Mouse (Mus musculus) hindbrain, embryonic 16.5 days (tissue): ENCODE data around the gene Banf2. TPM values are rescaled to one million over a fixed set of nuclear protein-coding genes. Genes with fewer than 3 reads are reported as not detected.

Experiments
- ATAC-seq: fragments of 200-750 bp; cut with Nextera tagmentation; 2 replicates; pipeline ENCODE4 v1.8.0; 2017; ENCODE audit warnings: moderate TSS enrichment, moderate library complexity
- H3K27ac ChIP-seq: fragments of 300-500 bp; sonication (generic); 2 replicates; pipeline ENCODE4 v1.5.1; 2014; ENCODE audit warnings: low read depth, mild to moderate bottlenecking, control low read depth, low read length, moderate library complexity
- H3K27me3 ChIP-seq: fragments of 300-500 bp; sonication (generic); replicated peaks from 2 replicates; pipeline ENCODE4 v1.6.1; 2014; ENCODE audit warnings: low read length; ENCODE audit not compliant: control insufficient read depth, insufficient read depth
- H3K36me3 ChIP-seq: fragments of 300-500 bp; sonication (generic); 2 replicates; pipeline ENCODE4 v1.6.1; 2014; ENCODE audit warnings: mild to moderate bottlenecking, low read length, moderate library complexity, mixed read lengths; ENCODE audit not compliant: control insufficient read depth, insufficient read depth
- H3K4me1 ChIP-seq: fragments of 300-500 bp; sonication (generic); 2 replicates; pipeline ENCODE4 v1.6.1; 2014; ENCODE audit warnings: low read depth, low read length; ENCODE audit not compliant: control insufficient read depth, insufficient read depth
- H3K4me2 ChIP-seq: fragments of 300-500 bp; sonication (generic); 2 replicates; pipeline ENCODE4 v1.6.1; 2014; ENCODE audit warnings: mild to moderate bottlenecking, low read length, control low read depth, moderate library complexity
- H3K4me3 ChIP-seq: fragments of 300-500 bp; sonication (generic); 2 replicates; pipeline ENCODE4 v1.5.1; 2014; ENCODE audit warnings: mild to moderate bottlenecking, low read length, control low read depth, moderate library complexity
- H3K9ac ChIP-seq: fragments of 300-500 bp; sonication (generic); 2 replicates; pipeline ENCODE4 v1.6.1; 2014; ENCODE audit warnings: low read depth, mild to moderate bottlenecking, control low read depth, low read length, moderate library complexity
- H3K9me3 ChIP-seq: fragments of 300-500 bp; sonication (generic); 2 replicates; pipeline ENCODE4 v1.6.1; 2014; ENCODE audit warnings: mild to moderate bottlenecking, low read length, moderate library complexity; ENCODE audit not compliant: control insufficient read depth
- WGBS: fragments of 180-500 bp; shearing (Covaris S2); extraction: QIAGEN DNeasy Blood & Tissue Kit; methylation state at CpG from one replicate; pipeline ENCODE4 v1.1.7; 2014; 5-methylcytosine and 5-hydroxymethylcytosine counted together
- polyA plus RNA-seq: library from polyadenylated mRNA; unstranded; fragments of >200 nt; fragmentation: Nextera tagmentation; extraction: Ambion mirVana; gene quantifications from 2 replicates; pipeline ENCODE4 v1.2.1, GENCODE M21; 2015

Gene Banf2
- polyA plus RNA-seq, 1 experiment from 2014 or later, result not detected

DNA sequence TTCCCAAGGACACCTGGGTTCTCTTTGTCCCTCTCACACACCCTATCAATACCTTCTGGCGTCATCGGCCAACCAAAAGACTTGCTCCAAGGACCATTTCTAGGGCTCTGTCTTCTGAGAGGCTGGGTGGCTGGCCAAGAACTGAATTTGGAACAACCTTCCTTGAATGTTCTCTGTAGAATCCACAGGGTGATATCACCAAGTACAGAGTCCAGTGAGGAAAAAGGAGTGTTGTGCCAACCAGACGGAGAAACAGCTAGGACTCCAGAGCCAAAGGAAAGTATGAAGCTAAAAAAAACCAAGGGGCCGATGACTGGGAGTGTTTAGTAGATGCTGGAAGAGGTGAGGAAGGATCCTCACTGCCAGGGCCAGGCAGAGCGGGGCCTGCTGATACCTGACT, 74.5 kb downstream of the Banf2 start:
- Histone ChIP-seq H3K4me2 (no peak overlapping the region), H3K9ac (no peak overlapping the region), H3K36me3 (no peaks in the 10 kb centered on the region), H3K27ac (no peak overlapping the region), H3K9me3 (no peaks in the 10 kb centered on the region), H3K4me3 (no peak overlapping the region), H3K27me3 (no peaks in the 10 kb centered on the region), H3K4me1 (no peaks in the 10 kb centered on the region)
- ATAC-seq, result no peak
- WGBS, result 90% methylated on average over 5 of the region's 5 CpGs

GRCm38 (mm10) chr2:144107810-144108209, 75.0 kb downstream of the Banf2 start:
- no peak overlapping the region for H3K9ac ChIP-seq
- no peak overlapping the region for H3K4me2 ChIP-seq
- WGBS, result 85% methylated on average over 2 of the region's 2 CpGs
- no peaks in the 10 kb centered on the region for H3K36me3 ChIP-seq
- no peak overlapping the region for H3K27ac ChIP-seq
- H3K4me3 ChIP-seq, result no peak overlapping the region
- no peaks in the 10 kb centered on the region for H3K9me3 ChIP-seq
- no peaks in the 10 kb centered on the region for H3K27me3 ChIP-seq
- no peaks in the 10 kb centered on the region for H3K4me1 ChIP-seq
- ATAC-seq, result no peak

DNA sequence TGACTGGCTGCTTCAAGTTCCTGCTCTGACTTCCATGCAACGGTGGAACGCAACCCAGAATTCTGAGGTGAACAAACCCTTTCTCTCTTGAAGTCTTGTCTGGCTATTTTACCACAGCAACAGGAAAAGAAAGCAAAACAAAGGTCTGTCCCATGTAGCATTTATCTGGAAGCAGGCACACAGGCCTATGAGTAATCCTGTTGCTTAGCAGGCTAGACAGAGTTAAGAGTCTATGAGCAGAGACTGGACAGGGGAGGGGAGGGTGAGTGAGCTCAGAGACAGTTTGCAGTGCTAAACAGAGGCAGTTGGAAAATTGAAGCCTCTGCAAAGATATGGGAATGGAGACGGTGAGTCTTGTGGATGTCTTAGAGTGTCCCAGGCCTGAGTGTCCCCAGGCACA, 75.5 kb downstream of the Banf2 start:
- no peak for ATAC-seq
- Histone ChIP-seq H3K27me3 (no peaks in the 10 kb centered on the region), H3K9ac (no peak overlapping the region), H3K9me3 (no peaks in the 10 kb centered on the region), H3K4me1 (no peaks in the 10 kb centered on the region), H3K27ac (no peak overlapping the region), H3K4me2 (no peak overlapping the region), H3K36me3 (no peaks in the 10 kb centered on the region), H3K4me3 (no peak overlapping the region)
- 87% methylated on average over 3 of the region's 3 CpGs for WGBS

DNA sequence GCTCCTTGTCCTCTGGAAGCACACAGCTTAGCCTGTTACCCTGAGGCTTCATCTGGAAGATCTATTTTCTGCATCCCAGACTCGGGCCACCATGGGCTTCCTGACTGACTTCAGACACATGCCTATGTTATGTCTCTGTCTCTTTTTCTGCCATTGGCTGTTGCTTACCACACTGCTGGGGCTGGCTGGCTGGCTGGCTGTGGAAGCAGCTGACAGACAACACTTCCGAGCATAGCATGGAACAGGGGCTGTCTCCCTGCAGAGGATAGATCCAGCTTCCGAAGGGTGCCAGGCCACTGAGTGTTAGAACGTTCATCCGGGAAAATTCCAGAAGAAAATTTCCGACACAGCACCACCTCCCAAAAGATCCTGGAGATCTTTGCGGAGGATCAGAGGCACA, 79.1 kb downstream of the Banf2 start:
- Histone ChIP-seq H3K27me3 (no peaks in the 10 kb centered on the region), H3K4me2 (no peak overlapping the region), H3K36me3 (no peaks in the 10 kb centered on the region), H3K9ac (no peak overlapping the region), H3K4me3 (no peak overlapping the region), H3K27ac (no peak overlapping the region), H3K9me3 (no peaks in the 10 kb centered on the region), H3K4me1 (no peaks in the 10 kb centered on the region)
- 75% methylated on average over 7 of the region's 7 CpGs for WGBS
- no peak for ATAC-seq

DNA sequence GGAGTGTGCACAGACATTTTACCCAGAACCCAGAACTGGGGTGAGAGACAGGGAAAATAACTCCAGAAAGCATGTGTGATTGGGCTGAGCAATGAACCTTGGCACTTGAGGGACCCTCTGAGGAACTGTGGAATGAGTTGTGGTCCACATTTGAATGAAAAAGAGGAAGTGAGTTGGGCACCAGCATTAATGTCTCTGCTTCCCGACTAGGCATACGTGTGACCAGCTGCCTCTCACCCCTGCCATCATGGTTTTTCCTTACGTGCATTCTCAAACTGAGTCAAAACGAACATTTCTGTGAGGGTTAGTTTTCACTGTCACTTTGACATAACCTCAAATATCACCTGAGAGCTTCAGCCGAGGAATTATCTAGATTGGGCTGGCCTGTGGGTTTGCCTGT, 79.8 kb downstream of the Banf2 start:
- H3K9me3 ChIP-seq, result no peaks in the 10 kb centered on the region
- 85% methylated on average over 5 of the region's 5 CpGs for WGBS
- H3K4me2 ChIP-seq, result no peak overlapping the region
- H3K4me1 ChIP-seq, result no peaks in the 10 kb centered on the region
- no peaks in the 10 kb centered on the region for H3K36me3 ChIP-seq
- no peak for ATAC-seq
- H3K4me3 ChIP-seq, result no peak overlapping the region
- no peaks in the 10 kb centered on the region for H3K27me3 ChIP-seq
- H3K27ac ChIP-seq, result no peak overlapping the region
- H3K9ac ChIP-seq, result no peak overlapping the region

DNA sequence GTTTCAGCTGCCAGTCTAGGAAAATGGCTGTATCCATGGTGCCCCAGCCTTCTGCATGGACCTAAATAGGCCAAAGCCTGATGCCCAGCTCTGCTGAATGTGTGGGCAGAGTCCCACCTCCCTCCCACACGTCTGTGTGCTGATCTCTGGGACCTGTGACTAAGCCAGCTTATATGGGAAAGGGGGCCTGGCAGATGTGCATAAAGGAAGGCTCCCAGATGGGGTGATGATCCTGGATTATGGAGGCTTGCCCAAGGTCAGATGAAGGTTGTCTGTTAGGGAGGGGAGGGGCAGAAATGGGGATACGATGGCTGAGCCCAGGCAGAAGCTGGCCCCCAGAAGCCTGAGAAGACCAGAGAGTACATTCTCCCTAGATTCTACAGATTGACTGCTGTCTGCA, 85.2 kb downstream of the Banf2 start:
- Histone ChIP-seq H3K27me3 (no peaks in the 10 kb centered on the region), H3K27ac (no peak overlapping the region), H3K9me3 (no peaks in the 10 kb centered on the region), H3K4me2 (no peak overlapping the region), H3K4me1 (no peaks in the 10 kb centered on the region), H3K4me3 (no peak overlapping the region), H3K36me3 (no peaks in the 10 kb centered on the region), H3K9ac (no peak overlapping the region)
- 89% methylated on average over 2 of the region's 2 CpGs for WGBS
- no peak for ATAC-seq

DNA sequence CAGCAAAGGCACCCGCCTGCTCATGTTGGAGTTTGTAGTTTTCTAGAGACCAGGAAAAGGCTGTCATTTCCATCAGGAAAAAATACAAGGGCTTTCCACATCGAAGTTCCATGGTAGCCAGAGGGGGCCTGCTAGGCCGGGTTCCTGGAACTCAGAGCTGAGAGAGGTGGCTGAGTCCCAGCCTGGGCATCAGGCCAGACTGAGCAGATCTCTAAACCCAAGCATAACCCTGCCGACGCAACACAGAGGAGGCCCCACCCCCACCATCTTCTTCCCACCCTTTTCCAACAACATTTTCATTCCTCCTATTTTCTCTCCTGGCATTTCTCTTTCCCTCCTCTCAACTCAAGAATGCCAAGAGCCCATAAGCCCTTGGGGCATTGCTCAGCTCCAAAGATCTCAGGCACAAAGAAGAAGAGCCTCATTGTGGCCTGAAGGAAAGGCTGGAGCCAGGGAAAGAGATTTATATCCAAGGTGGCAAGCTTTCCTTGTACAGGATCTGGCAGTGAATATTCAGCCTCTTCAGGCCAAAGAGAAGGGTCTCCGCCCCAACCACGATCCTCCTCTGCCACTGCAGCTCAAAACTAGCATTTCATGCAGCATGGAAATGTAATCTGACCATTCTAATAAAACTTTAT, 87.4 kb downstream of the Banf2 start:
- WGBS, result 76% methylated on average over 7 of the region's 7 CpGs
- Histone ChIP-seq H3K9me3 (no peaks in the 10 kb centered on the region), H3K36me3 (no peaks in the 10 kb centered on the region), H3K27ac (no peak overlapping the region), H3K4me3 (no peak overlapping the region), H3K4me1 (no peaks in the 10 kb centered on the region), H3K4me2 (no peak overlapping the region), H3K9ac (no peak overlapping the region), H3K27me3 (no peaks in the 10 kb centered on the region)
- peak; percentile 76 for ATAC-seq

GRCm38 (mm10) chr2:144122068-144122467, 89.2 kb downstream of the Banf2 start:
- peaks cover 1% of the 10 kb centered on the region; the same call in 1 of the 2 replicates for H3K4me1 ChIP-seq
- H3K4me3 ChIP-seq, result no peak overlapping the region
- H3K27ac ChIP-seq, result no peak overlapping the region
- WGBS, result 94% methylated on average over 16 of the region's 16 CpGs
- no peaks in the 10 kb centered on the region for H3K9me3 ChIP-seq
- H3K36me3 ChIP-seq, result no peaks in the 10 kb centered on the region
- no peaks in the 10 kb centered on the region for H3K27me3 ChIP-seq
- no peak overlapping the region for H3K9ac ChIP-seq
- no peak for ATAC-seq
- H3K4me2 ChIP-seq, result no peak overlapping the region
